Mouse (Mus musculus): Measurements from ENCODE around the gene Rnd2.
A peak's percentile ranks its signal among the peaks of the same experiment; 100 is the strongest.
"Not testable (repeated sequence)": the region's sequence is repeated elsewhere in the genome, so short reads cannot be mapped to it uniquely, and the experiment has no call there.

The Rnd2 gene

DNA sequence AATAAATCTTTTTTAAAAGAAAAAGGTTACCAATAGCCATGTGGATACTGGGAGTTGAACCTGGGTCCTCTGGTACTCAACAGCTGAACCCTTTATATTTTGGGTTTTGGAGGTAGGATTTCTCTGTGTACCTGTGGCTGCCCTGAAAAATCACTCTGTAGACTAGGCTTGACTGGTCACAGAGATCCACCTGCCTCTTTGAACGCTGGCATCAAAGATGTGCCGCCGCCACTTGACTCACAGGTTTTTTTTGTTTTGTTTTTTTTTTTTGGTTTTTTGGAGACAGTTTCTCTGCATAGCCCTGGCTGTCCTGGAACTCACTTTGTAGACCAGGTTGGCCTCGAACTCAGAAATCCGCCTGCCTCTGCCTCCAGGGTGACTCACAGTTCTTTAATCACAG lies 17.0 kb upstream of the Rnd2 start:
- no peak for DNase-seq (ENCODE audit: low spot score)

DNA sequence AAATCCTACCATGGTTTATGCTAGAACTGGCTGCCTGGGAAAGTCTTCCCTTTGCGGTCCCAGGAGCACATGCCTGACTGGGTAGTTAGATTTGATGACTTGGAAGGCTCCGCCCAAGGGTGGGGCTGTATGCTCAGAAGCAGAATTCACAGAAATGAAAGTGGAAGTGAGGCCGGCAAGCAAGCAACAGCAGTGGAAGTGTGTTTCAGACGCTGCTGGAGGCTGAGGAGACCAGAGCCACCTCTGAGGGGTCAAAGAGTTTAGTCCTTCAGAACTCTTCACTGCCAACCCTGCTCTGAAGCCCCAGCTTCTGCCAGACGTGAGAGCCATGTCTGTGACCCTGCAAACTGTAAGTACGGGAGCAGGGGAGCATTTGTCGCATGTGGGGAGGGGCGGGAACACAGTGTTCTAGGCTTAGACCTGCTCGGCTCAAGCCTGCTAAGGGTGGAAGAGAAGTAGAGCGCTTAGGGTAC lies 16.5 kb upstream of the Rnd2 start, which contains the start of gene Ifi35:
Gene Ifi35 (plus strand): TSS at position 134 of the 473 bp plus-strand sequence.
- DNase-seq (ENCODE audit: low spot score) = no peak

GRCm38 (mm10) chr11:101448899-101449298 lies 15.9 kb upstream of the Rnd2 start:
- DNase-seq (ENCODE audit: low spot score) = no peak

DNA sequence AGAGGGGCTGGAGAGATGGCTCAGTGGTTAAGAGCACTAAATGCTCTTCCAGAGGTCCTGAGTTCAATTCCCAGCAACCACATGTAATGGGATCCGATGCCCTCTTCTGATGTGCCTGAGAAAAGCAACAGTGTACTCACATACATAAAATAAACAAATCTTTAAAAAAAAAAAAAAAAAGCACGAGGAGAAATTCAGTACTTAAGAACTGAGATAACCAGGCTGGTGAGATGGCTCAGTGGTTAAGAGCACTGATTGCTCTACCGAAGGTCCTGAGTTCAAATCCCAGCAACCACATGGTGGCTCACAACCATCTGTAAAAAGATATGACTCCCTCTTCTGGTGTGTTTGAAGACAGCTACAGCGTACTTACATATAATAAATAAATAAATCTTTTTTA lies 15.2 kb upstream of the Rnd2 start:
- not testable (repeated sequence) for DNase-seq (ENCODE audit: low spot score)

GRCm38 (mm10) chr11:101450394-101450793 lies 14.4 kb upstream of the Rnd2 start:
- no peak for DNase-seq (ENCODE audit: low spot score)

GRCm38 (mm10) chr11:101451536-101451935 lies 13.3 kb upstream of the Rnd2 start:
- no peak for DNase-seq (ENCODE audit: low spot score)

- no peak for DNase-seq (ENCODE audit: low spot score)
Observed at GRCm38 (mm10) chr11:101452093-101452774, 12.6 kb upstream of the Rnd2 start.

DNA sequence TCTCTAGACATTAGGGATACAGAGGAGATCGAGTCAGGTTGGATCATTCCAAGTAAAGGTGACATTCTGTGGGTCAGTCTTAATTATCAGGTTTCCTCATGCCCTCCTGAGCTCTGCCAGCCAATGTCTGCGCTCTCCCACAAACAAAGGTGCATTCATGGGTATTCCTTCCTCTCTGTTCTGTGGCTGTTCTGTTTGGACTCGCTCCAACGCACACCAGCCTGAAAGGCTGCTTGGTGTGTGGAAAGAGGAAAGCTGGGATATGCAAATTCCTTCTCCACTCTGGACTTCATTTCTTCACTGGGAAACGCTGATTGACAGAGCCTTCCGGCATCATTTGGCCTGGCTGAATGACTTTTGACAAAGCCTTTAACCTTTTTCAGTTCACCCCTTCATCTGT lies 10.1 kb upstream of the Rnd2 start:
- no peak for DNase-seq (ENCODE audit: low spot score)

DNA sequence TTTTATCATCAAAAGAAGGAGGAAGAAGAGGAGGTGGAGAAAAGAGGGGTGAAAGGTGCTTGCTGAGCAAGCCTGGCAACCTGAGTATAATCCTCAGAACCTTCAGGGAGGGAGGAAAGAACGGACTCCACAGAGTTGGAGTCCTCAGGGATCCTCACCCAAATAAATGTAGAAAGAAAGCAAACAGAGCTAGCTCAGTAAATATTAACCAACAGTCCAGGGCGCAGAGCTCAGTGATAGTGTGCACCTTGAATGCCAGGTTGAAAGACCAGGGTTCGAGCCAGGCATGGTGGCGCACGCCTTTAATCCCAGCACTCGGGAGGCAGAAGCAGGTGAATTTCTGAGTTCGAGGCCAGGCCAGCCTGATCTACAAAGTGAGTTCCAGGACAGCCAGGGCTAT lies 9.2 kb upstream of the Rnd2 start:
- no peak for DNase-seq (ENCODE audit: low spot score)

DNA sequence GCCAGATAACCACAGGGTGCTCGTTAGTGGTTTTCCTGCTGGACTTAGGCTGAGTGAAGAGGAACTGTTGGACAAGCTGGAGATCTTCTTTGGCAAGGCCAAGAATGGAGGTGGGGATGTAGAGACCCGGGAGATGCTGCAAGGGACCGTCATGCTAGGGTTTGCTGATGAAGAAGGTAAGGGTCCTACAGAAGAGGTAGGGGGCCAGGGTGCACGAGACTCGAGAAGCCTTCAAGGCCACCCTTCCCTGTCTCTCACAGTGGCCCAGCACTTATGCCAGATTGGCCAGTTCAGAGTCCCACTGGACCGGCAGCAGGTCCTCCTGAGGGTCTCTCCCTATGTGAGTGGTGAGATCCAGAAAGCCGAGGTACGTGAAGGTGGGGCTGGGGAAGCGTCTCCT lies 7.2 kb upstream of the Rnd2 start:
- no peak for DNase-seq (ENCODE audit: low spot score)

DNA sequence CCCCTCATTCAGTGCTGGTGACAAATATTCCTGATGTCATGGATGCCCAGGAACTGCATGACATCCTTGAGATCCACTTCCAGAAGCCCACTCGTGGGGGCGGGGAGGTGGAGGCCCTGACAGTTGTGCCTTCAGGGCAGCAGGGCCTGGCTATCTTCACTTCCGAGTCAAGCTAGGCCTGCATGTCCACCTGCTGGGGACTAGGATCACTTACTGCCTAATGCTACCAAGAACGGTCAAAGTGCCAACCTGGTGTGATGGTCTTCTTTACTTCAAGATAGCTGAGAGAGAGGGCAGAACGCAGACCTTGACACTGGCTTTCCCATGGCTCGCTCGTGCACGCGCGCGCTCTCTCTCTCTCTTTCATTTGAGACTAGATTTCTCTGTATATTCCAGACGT lies 6.6 kb upstream of the Rnd2 start:
- no peak for DNase-seq (ENCODE audit: low spot score)

DNA sequence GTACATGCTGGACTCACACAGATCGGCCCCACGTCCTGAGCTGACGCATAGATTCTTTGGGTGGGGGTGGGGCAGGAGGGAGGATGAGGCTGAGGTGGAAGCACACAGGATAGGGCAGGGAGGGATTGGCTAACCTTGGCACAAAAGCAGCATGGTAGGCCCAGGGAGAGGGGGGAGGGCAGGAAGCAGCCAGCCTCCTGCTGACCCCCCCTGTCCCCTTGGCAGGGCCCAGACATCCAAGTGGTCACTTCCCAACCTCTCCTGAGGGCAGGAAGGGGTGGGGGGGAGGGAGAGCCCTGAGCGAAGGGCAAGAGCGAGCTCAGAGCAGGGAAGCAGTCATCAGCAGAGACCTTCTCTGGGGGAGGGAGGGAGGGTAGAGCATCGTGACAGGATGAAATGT lies 5.1 kb upstream of the Rnd2 start:
- no peak for DNase-seq (ENCODE audit: low spot score)

GRCm38 (mm10) chr11:101460321-101460720 lies 4.5 kb upstream of the Rnd2 start:
- no peak for DNase-seq (ENCODE audit: low spot score)

GRCm38 (mm10) chr11:101462141-101462540 lies 2.7 kb upstream of the Rnd2 start:
- DNase-seq (ENCODE audit: low spot score) = no peak

GRCm38 (mm10) chr11:101462583-101463440 lies 2.0 kb upstream of the Rnd2 start:
- no peak for DNase-seq (ENCODE audit: low spot score)

DNA sequence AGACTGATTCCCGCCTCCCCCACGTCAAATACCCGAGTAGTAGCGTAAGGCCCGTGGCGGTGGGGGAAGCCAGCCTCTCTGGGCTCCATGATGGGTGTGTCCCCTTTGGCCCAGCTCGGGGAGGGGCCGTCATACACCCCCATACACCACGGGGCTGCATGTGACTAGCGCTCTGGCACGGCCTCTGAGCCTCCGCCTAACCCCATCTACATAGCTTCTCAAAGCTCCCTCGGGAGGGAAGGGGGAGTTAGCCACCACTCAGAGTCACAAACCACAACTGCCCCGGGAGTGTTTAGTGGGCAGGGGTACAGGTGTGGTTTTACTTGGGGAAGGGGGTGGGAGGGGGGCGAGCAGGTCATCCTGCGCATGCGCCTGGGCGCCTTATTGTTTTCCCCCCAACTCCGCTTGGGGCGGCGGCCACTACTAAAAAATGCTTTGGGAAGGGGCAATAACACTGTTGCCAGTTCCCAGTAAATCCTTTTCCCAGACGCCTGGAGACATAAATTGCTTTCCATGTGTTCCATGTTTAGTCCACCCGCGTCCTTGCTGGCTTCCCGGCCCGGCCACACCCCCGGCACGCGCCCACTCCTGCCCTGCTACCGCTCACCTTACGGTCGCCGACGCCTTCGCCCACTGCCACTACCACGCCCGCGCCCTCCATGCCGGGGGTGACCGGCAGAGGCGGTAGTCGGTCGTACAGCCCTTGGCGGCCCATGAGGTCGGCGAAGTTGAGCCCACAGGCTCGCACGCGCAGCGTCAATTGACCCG lies 486 bp downstream of the Rnd2 start:
- peak; percentile 42 for DNase-seq (ENCODE audit: low spot score)

GRCm38 (mm10) chr11:101465869-101466551 lies 1.2 kb downstream of the Rnd2 start, which contains the start of gene Vat1:
Gene Vat1 (minus strand): TSS chr11:101466230.
- peak; percentile 33 for DNase-seq (ENCODE audit: low spot score)

DNA sequence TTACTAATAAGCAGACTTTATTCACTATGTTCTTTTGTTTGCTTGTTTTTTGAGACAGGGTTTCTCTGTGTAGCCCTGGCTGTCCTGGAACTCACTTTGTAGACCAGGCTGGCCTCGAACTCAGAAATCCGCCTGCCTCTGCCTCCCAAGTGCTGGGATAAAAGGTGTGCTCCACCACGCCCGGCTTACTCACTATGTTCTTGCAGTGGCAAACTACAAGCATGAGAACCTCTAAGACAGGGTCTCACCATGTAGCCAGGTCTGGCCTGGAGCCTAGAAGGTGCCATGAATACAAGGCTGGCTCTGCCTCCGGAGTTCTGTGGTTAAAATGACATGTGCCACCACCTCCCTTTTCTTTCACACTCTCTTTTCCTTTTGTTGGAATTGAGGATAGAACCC lies 1.8 kb downstream of the Rnd2 start:
- DNase-seq (ENCODE audit: low spot score) = not testable (repeated sequence)

DNA sequence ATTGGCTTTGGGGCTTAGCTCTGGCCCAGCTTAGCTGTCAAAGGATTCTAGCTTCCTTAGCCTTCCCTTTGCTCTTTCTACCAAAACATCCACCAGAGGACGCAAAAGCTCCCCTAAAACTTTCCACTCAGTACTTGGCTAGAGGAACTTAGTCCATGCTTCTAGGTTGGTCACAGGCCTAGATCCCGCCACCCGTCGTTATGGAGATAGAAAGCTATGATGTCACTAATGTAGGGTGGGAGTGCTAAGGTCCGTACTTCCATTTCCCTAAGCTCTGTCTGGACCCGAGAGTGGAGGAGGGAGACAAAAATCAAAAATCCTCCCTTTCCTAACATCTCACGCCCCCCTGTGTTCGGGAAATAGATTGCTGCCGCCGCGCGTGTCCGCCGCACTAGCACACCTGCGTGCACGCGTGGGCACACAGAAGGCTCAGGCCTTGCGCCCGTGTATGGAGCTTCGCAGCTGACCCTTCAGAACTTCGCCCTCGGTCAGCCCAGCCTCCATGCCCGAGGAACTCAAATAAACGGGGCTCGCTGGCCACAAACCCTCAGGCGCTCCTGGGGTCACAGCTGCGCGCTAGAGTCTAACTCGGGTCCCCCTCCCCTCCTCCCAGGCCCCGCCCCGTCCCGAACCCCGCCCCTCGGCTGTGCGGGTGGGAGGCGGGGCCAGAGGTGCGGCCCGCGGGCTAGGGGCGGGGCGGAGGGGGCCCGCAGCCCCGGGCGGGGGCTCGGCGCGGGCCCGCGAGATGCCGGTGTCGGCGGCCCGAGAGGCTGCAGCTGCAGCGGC lies 2.9 kb downstream of the Rnd2 start:
- DNase-seq (ENCODE audit: low spot score) = peak; percentile 41

DNA sequence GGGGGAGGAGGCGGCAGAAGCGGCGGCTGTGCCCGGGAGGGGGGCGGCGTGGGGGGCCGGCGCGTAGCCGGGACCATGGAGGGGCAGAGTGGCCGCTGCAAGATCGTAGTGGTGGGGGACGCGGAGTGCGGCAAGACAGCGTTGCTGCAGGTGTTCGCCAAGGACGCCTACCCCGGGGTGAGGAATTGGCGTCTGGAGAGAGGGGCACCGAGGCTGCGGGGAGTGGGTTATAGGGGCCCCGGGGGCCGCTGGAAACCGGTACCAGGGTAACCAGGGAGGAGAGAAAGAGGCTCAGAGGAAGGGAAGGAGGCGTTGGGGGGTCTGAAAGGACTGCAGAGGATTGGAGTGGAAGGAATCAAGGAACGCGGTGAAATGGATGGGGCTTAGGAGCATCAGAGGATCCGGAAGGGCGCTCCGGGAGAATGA lies 3.5 kb downstream of the Rnd2 start:
- DNase-seq (ENCODE audit: low spot score) = peak; percentile 28

DNA sequence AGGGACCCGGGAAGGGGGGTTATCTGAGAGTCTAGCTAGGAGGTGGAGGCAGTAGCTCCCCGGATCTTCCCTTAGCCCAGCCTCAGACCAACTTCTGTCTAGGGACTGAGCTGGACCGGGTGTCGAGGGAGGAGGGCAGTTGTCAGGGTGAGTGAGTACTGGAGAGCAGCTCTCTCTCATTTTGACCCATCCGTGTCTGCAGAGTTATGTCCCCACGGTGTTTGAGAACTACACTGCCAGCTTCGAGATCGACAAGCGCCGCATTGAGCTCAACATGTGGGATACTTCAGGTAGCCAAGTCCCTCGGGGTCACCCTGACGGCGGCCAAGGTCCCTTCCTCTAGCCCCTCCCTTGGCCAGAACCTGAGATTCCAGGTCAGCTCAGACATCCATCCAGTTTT lies 3.9 kb downstream of the Rnd2 start:
- DNase-seq (ENCODE audit: low spot score) = no peak
